Mouse (Mus musculus) small intestine, adult 2 months (tissue): ENCODE results near the gene Commd1.

Experiments
- CTCF ChIP-seq: fragments of 200-500 bp; IDR thresholded peaks from 2 replicates; pipeline ENCODE4 v1.5.1; 2012; ENCODE audit warnings: low read depth, mild to moderate bottlenecking, control low read depth, inconsistent platforms, low read length, moderate library complexity, mixed read lengths; ENCODE audit not compliant: insufficient replicate concordance, insufficient read length; ENCODE audit errors: extremely low read depth
- POLR2A ChIP-seq: fragments of 200-500 bp; IDR thresholded peaks from 2 replicates; pipeline ENCODE4 v1.6.1; 2012; ENCODE audit warnings: low read depth, mild to moderate bottlenecking, control low read depth, inconsistent platforms, low read length, moderate library complexity

DNA sequence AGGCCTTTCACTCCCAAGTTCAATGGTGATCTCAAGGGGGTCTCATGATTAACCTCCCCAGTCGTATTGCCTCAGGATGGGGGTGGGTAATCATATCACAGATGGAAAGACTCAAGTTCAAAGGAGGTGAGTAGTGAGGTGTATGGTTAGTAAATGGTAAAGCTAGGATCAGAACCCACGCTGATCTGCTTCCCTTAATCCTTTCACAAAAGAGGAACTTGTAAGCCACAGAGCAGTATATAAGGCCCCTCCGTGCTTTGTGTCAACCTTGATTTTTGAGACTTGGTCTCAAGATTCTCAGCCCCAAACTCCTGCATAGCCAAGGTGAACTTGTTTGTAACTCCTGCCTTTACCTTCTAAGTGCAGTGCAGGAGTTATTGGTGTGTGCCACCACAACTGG, 42.0 kb upstream of the Commd1 start:
- TF ChIP-seq POLR2A: no peak
- no peak for TF ChIP-seq CTCF
